8 mouse cellular contexts compared by ENCODE assay signal in genomic region chr8:107489921-107490320, GRCm38 (mm10). TPM values are rescaled to one million over a fixed set of nuclear protein-coding genes. Genes with fewer than 3 reads are reported as not detected.
DNase-seq lines count a peak whose midpoint lies in the region; ATAC-seq and TF ChIP-seq lines count a peak whose summit lies in the region.
"Had no signal": no experiment of that assay in that cellular context is flagged by ENCODE, and none has a peak within 500 bp of the region (broad histone marks: within the 10 kb centered on the region; RNA-seq: fewer than 3 reads in every experiment).

No protein-coding gene starts in this region.

- TF ChIP-seq CTCF in lung, adult 2 months (IDR thresholded peaks at IDR 0.05; ENCODE audit: insufficient read depth, low read length) = no peak
- TF ChIP-seq CTCF in olfactory bulb, adult 2 months (IDR thresholded peaks at IDR 0.05; ENCODE audit: insufficient read depth, low read depth, low read length) = no peak

- intact Hi-C loops in left cerebral cortex, postnatal 4 days (cut with DNase I) = no loop called here

- H3K9me3 ChIP-seq in lung, embryonic 16.5 days (ENCODE audit: control insufficient read depth, low read length) = no peaks in the 10 kb centered on the region
- no peaks in the 10 kb centered on the region for H3K9me3 ChIP-seq in heart, embryonic 10.5 days
- H3K9me3 ChIP-seq in intestine, embryonic 15.5 days = no peaks in the 10 kb centered on the region

- no peak for DNase-seq in lung, adult 2 months
- DNase-seq in heart, embryonic 10.5 days (ENCODE audit: low spot score) = no peak
- DNase-seq in left cerebral cortex, postnatal 4 days = no peak
- DNase-seq in urinary bladder, postnatal 25 days (ENCODE audit: low spot score) = no peak

- H3K4me3 ChIP-seq in lung, embryonic 16.5 days (ENCODE audit: low read length) = no peak overlapping the region
- H3K4me3 ChIP-seq in lung, adult 2 months (replicated peaks; ENCODE audit: extremely low read depth, low read depth, low read length) = no peak overlapping the region
- H3K4me3 ChIP-seq in heart, embryonic 10.5 days = no peak overlapping the region
- no peak overlapping the region for H3K4me3 ChIP-seq in intestine, embryonic 15.5 days (replicated peaks)
- no peak overlapping the region for H3K4me3 ChIP-seq in olfactory bulb, adult 2 months (ENCODE audit: insufficient read depth, low read depth, low read length)
- H3K4me3 ChIP-seq: erythroblast, embryonic 14.5 days had no signal

- peak; percentile 77 for ATAC-seq in lung, embryonic 16.5 days (ENCODE audit: low read depth)
- ATAC-seq in intestine, embryonic 15.5 days = peak; percentile 63

- TF ChIP-seq POLR2A in lung, adult 2 months (IDR thresholded peaks at IDR 0.05; ENCODE audit: borderline replicate concordance, extremely low read depth, low read depth, low read length) = no peak
- no peak for TF ChIP-seq POLR2A in olfactory bulb, adult 2 months (IDR thresholded peaks at IDR 0.05; ENCODE audit: insufficient read depth, low read depth, low read length)

- no peak overlapping the region for H3K9ac ChIP-seq in lung, embryonic 16.5 days (ENCODE audit: low read length)
- no peak overlapping the region for H3K9ac ChIP-seq in intestine, embryonic 15.5 days

- no peaks in the 10 kb centered on the region for H3K36me3 ChIP-seq in lung, embryonic 16.5 days (ENCODE audit: control insufficient read depth, insufficient read depth, low read length)
- peaks cover 11% of the 10 kb centered on the region for H3K36me3 ChIP-seq in heart, embryonic 10.5 days
- H3K36me3 ChIP-seq in intestine, embryonic 15.5 days = no peaks in the 10 kb centered on the region

- peaks cover 37% of the 10 kb centered on the region for H3K4me1 ChIP-seq in lung, embryonic 16.5 days (replicated peaks; ENCODE audit: control insufficient read depth, insufficient read depth, low read length)
- H3K4me1 ChIP-seq in lung, adult 2 months (ENCODE audit: control insufficient read depth, insufficient read depth, low read length) = peaks cover 10% of the 10 kb centered on the region
- H3K4me1 ChIP-seq in heart, embryonic 10.5 days = peaks cover 33% of the 10 kb centered on the region
- peaks cover 21% of the 10 kb centered on the region for H3K4me1 ChIP-seq in intestine, embryonic 15.5 days (replicated peaks)
- H3K4me1 ChIP-seq in olfactory bulb, adult 2 months (ENCODE audit: control insufficient read depth, insufficient read depth, low read length) = peaks cover 12% of the 10 kb centered on the region

- peak overlapping the region; percentile 71 for H3K27ac ChIP-seq in lung, embryonic 16.5 days (ENCODE audit: low read length)
- peak overlapping the region; percentile 79 for H3K27ac ChIP-seq in heart, embryonic 10.5 days
- 0 out of 2 replicates have a peak overlapping the region, but pooled peaks have one; percentile 29 for H3K27ac ChIP-seq in intestine, embryonic 15.5 days
- H3K27ac ChIP-seq in olfactory bulb, adult 2 months (ENCODE audit: insufficient read depth, low read depth, low read length) = peak overlapping the region; percentile 36; the same call in 1 of the 2 replicates

- no peak overlapping the region for H3K4me2 ChIP-seq in lung, embryonic 16.5 days (ENCODE audit: low read depth, low read length)
- H3K4me2 ChIP-seq in intestine, embryonic 15.5 days (replicated peaks) = no peak overlapping the region

- WGBS in lung, embryonic 16.5 days = 8% methylated on average over 5 of the region's 5 CpGs
- 19% methylated on average over 5 of the region's 5 CpGs for WGBS in lung, adult 2 months
- WGBS in heart, embryonic 10.5 days = 19% methylated on average over 5 of the region's 5 CpGs
- 12% methylated on average over 5 of the region's 5 CpGs for WGBS in intestine, embryonic 15.5 days
- WGBS in olfactory bulb, adult 2 months = 25% methylated on average over 5 of the region's 5 CpGs

- H3K27me3 ChIP-seq in lung, embryonic 16.5 days (ENCODE audit: control insufficient read depth, insufficient read depth, low read depth, low read length) = no peaks in the 10 kb centered on the region
- H3K27me3 ChIP-seq in heart, embryonic 10.5 days (ENCODE audit: insufficient read depth, poor library complexity, severe bottlenecking) = no peaks in the 10 kb centered on the region
- H3K27me3 ChIP-seq in intestine, embryonic 15.5 days (replicated peaks) = no peaks in the 10 kb centered on the region

RNA-seq across cellular contexts. Expression of gene Wwp2, which starts 53.8 kb away (rescaled TPM):
- 60.5 and 64.6 TPM in 2 replicates for polyA plus RNA-seq in lung, embryonic 16.5 days (2015; fragmentation: Nextera tagmentation; extraction: Ambion mirVana)
- 41.0 and 62.7 TPM in 2 replicates for polyA plus RNA-seq in lung, adult 2 months (2012; rRNA removed)
- 38.9 and 46.4 TPM in 2 replicates for polyA plus RNA-seq in heart, embryonic 10.5 days (2016; fragmentation: Nextera tagmentation; extraction: Ambion mirVana)
- polyA plus RNA-seq in intestine, embryonic 15.5 days (2015; fragmentation: Nextera tagmentation; extraction: Ambion mirVana) = 37.0 and 39.2 TPM in 2 replicates
- 146 TPM in 1 of 2 replicates, not detected in the other for polyA plus RNA-seq in olfactory bulb, adult 2 months (2012; ENCODE audit: insufficient read depth, insufficient read length, low replicate concordance, missing spikeins)
- total RNA-seq in left cerebral cortex, postnatal 4 days (2021) = 10 to 100 TPM; 37.3 to 41.5 TPM

Comparison
In these comparisons a context has a peak if more than half of its experiments do, and no peak if none do; other contexts are left out.
1. H3K27ac ChIP-seq: peak in every context shown above with its lines; median percentile 79 in heart, embryonic 10.5 days; 71 in lung, embryonic 16.5 days; 36 in olfactory bulb, adult 2 months; 29 in intestine, embryonic 15.5 days.